Mouse (Mus musculus) kidney, adult 2 months (tissue): ENCODE results near the gene Xntrpc. TPM values are rescaled to one million over a fixed set of nuclear protein-coding genes. Genes with fewer than 3 reads are reported as not detected.
A peak's percentile ranks its signal among the peaks of the same experiment; 100 is the strongest.

Experiments
- DNase-seq: peaks from one replicate; pipeline ENCODE4 v3.0.0; 2021
- H3K27ac ChIP-seq: fragments of 200-500 bp; 2 replicates; pipeline ENCODE4 v1.5.1; 2012; ENCODE audit warnings: low read depth, low read length, control low read depth, inconsistent platforms; ENCODE audit not compliant: insufficient read depth
- H3K27me3 ChIP-seq: fragments of 200-500 bp; replicated peaks from 2 replicates; pipeline ENCODE4 v1.6.1; 2012; ENCODE audit warnings: mild to moderate bottlenecking, moderate library complexity, low read length, inconsistent platforms; ENCODE audit not compliant: control insufficient read depth, insufficient read depth
- H3K36me3 ChIP-seq: fragments of 200-500 bp; 2 replicates; pipeline ENCODE4 v1.6.1; 2012; ENCODE audit warnings: mild to moderate bottlenecking, moderate library complexity, low read length, inconsistent platforms; ENCODE audit not compliant: control insufficient read depth, insufficient read depth
- H3K4me1 ChIP-seq: fragments of 200-500 bp; 2 replicates; pipeline ENCODE4 v1.6.1; 2011; ENCODE audit warnings: low read length; ENCODE audit not compliant: control insufficient read depth, insufficient read depth
- H3K4me3 ChIP-seq: fragments of 200-500 bp; 2 replicates; pipeline ENCODE4 v1.5.1; 2011; ENCODE audit warnings: mild to moderate bottlenecking, low read depth, low read length, control low read depth; ENCODE audit not compliant: insufficient read depth
- CTCF ChIP-seq: fragments of 200-500 bp; conservative IDR thresholded peaks from 2 replicates; pipeline ENCODE4 v1.5.1; 2011; ENCODE audit warnings: low read depth, mild to moderate bottlenecking, control low read depth, low read length, moderate library complexity, mixed read lengths; ENCODE audit not compliant: insufficient read depth, insufficient read length
- POLR2A ChIP-seq: fragments of 200-500 bp; IDR thresholded peaks from one replicate; pipeline ENCODE4 v1.6.1; 2011; ENCODE audit warnings: low read depth, low read length, control low read depth
- WGBS: fragments of 180-500 bp; shearing (Covaris S2); methylation state at CpG from one replicate; pipeline ENCODE4 v1.1.7; 2018; 5-methylcytosine and 5-hydroxymethylcytosine counted together
- polyA plus RNA-seq: library from polyadenylated mRNA; depleted of rRNA; stranded (reverse); fragments of >200 nt; gene quantifications from 2 replicates; pipeline ENCODE4 v1.2.3, GENCODE M21; 2012; rRNA removed

The Xntrpc gene
- polyA plus RNA-seq, 1 experiment, result 1.8 TPM

- H3K27ac ChIP-seq, result no peak overlapping the region
- TF ChIP-seq CTCF (no peak), POLR2A (no peak)
- DNase-seq, result no peak
- WGBS, result 81% methylated on average over 4 of the region's 4 CpGs
- H3K4me1 ChIP-seq, result no peaks in the 10 kb centered on the region
- H3K36me3 ChIP-seq, result no peaks in the 10 kb centered on the region
- no peak overlapping the region for H3K4me3 ChIP-seq
- H3K27me3 ChIP-seq, result no peaks in the 10 kb centered on the region
These were observed 44.2 kb downstream of the Xntrpc start for GRCm38 (mm10) chr7:102109746-102110145.

DNA sequence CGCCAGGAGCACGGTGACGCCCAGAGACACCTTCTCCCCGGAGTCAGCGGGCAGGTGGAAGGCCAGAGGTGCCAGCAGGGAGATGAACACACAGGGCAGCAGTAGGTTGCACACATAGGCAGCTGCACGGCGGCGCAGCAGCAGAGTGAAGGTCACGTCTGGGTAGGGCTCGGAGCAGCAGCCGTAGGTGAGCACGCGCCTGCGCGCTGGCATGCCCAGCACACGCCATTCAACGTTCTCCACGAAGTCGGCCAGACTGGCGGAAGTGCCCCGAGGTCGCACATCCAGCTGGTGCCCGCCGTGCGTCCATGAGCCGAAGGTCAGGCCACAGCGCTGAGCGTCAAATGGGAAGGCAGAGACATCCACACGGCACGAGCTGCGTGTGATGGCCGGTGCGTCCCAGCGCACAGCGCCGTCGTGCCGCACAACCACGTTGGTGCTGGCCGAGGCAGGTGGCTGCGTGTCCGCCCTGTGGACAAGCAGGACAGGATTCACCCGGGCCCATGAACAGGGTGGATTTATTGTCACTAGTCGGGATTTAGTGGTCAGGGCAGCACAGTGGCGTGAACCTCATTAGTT is 47.7 kb downstream of the Xntrpc start:
- Histone ChIP-seq H3K36me3 (no peaks in the 10 kb centered on the region), H3K4me3 (no peak overlapping the region), H3K27me3 (no peaks in the 10 kb centered on the region), H3K4me1 (no peaks in the 10 kb centered on the region), H3K27ac (no peak overlapping the region)
- WGBS, result 87% methylated on average over 45 of the region's 45 CpGs
- TF ChIP-seq CTCF (no peak), POLR2A (no peak)
- no peak for DNase-seq

DNA sequence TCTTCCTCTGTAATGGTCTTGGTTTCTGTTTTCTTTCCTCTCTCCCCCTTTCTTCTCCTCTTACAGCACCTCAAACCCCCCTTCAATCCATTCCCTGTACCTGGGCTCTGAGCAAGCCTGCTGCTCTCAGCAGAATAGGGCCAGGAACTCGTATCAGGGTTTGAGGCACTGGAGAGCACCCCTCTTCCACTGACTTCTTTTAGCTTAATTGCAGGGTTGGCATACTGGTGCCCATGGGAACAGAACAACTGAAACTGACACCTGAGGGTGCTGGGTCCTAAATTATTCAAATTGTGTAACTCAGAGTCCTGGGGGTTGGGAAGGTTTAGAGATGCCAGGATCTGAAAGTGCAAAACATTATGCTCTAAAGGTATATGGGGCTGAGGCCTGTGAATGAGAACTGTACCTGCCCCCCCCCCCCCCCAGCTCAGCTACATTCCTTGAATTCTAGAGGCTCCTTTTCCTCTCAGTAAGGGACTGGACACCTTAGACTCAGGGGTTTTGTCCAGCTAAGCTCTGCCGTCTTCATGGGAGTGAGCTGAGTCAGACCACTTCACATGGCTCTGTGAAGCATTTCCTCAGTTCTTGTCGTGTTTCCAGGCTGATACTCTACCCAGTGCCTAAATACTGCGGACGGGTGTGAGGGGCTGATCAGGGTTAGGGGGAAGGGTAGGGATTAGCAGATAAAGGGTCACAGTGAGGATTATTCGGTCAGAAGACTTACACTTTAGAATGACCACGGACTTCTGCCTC is 51.2 kb downstream of the Xntrpc start, which contains the start of gene Chrna10:
Gene Chrna10 (minus strand): TSS at position 250 of the 753 bp plus-strand sequence.
- Histone ChIP-seq H3K27ac (no peak within 1 kb of the TSS), H3K4me1 (no peaks in the 10 kb centered on the region), H3K36me3 (0 out of 2 replicates have a peak, but pooled peaks cover 3% of the 10 kb centered on the region), H3K27me3 (no peaks in the 10 kb centered on the region), H3K4me3 (no peak within 1 kb of the TSS)
- no peak for DNase-seq
- 46% methylated on average over 7 of the region's 7 CpGs for WGBS
- TF ChIP-seq POLR2A, result no peak
- no peak for TF ChIP-seq CTCF

- TF ChIP-seq POLR2A (no peak), CTCF (no peak)
- no peaks in the 10 kb centered on the region for H3K27me3 ChIP-seq
- H3K36me3 ChIP-seq, result peaks cover 3% of the 10 kb centered on the region; the same call in 1 of the 2 replicates
- H3K4me1 ChIP-seq, result no peaks in the 10 kb centered on the region
- H3K27ac ChIP-seq, result no peak overlapping the region
- 57% methylated on average over 6 of the region's 6 CpGs for WGBS
- H3K4me3 ChIP-seq, result no peak overlapping the region
- DNase-seq, result no peak
These were observed 51.9 kb downstream of the Xntrpc start for GRCm38 (mm10) chr7:102117382-102117781.

GRCm38 (mm10) chr7:102120326-102120725 is 54.8 kb downstream of the Xntrpc start:
- Histone ChIP-seq H3K36me3 (peaks cover 8% of the 10 kb centered on the region), H3K27ac (no peak overlapping the region), H3K4me1 (no peaks in the 10 kb centered on the region), H3K27me3 (no peaks in the 10 kb centered on the region), H3K4me3 (no peak overlapping the region)
- DNase-seq, result no peak
- TF ChIP-seq POLR2A (no peak), CTCF (no peak)
- WGBS, result 93% methylated on average over 10 of the region's 10 CpGs

DNA sequence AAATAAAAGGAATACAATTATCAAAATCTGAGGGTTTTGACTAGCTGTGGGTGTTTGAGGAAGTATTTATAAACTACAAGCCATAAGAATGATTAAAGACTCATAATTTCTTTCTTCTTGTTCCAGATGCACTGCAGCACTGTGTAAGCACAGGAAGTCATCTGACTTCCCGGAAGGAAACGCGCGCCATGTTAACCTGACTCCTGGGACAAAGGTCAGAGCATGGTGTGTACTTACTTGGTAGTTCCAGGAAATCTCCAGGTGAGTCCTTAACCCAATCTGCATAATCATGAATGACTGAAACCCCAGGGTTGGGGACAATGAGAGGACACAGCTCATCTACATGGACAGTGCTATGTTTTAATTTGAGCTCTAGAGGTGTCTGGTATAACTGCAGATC is 66.9 kb downstream of the Xntrpc start:
- Histone ChIP-seq H3K27me3 (no peaks in the 10 kb centered on the region), H3K4me1 (no peaks in the 10 kb centered on the region), H3K27ac (no peak overlapping the region), H3K4me3 (no peak overlapping the region), H3K36me3 (peaks cover 20% of the 10 kb centered on the region)
- peak; percentile 68 for DNase-seq
- TF ChIP-seq POLR2A (no peak), CTCF (no peak)
- 55% methylated on average over 4 of the region's 4 CpGs for WGBS

GRCm38 (mm10) chr7:102137464-102137863 is 72.0 kb downstream of the Xntrpc start:
- 88% methylated on average over 1 of the region's 1 CpGs for WGBS
- peak; percentile 62 for TF ChIP-seq CTCF
- TF ChIP-seq POLR2A, result no peak

GRCm38 (mm10) chr7:102137898-102138297 is 72.4 kb downstream of the Xntrpc start:
- no peaks in the 10 kb centered on the region for H3K4me1 ChIP-seq
- 96% methylated on average over 5 of the region's 5 CpGs for WGBS
- H3K27me3 ChIP-seq, result no peaks in the 10 kb centered on the region
- H3K4me3 ChIP-seq, result no peak overlapping the region
- DNase-seq, result no peak
- H3K36me3 ChIP-seq, result peaks cover 6% of the 10 kb centered on the region; the same call in 1 of the 2 replicates
- TF ChIP-seq CTCF (no peak), POLR2A (no peak)
- no peak overlapping the region for H3K27ac ChIP-seq

More at GRCm38 (mm10) chr7:102137464-102137863, 72.0 kb downstream of the Xntrpc start:
- H3K27me3 ChIP-seq, result no peaks in the 10 kb centered on the region
- peak; percentile 38 for DNase-seq
- H3K36me3 ChIP-seq, result peaks cover 8% of the 10 kb centered on the region; the same call in 1 of the 2 replicates
- no peak overlapping the region for H3K4me3 ChIP-seq
- no peaks in the 10 kb centered on the region for H3K4me1 ChIP-seq
- no peak overlapping the region for H3K27ac ChIP-seq

Other genes with a start within 250 kb of the Xntrpc start
- gene Phox2a, start 247.4 kb upstream of the Xntrpc start, polyA plus RNA-seq, result 0.20 TPM in 1 of 2 replicates, not detected in the other
- 62.1 and 81.3 TPM in 2 replicates for gene Inppl1, start 227.5 kb upstream of the Xntrpc start, polyA plus RNA-seq
- 11.2 and 11.7 TPM in 2 replicates for gene Folr2, start 208.5 kb upstream of the Xntrpc start, polyA plus RNA-seq
- gene Anapc15, start 202.0 kb upstream of the Xntrpc start, polyA plus RNA-seq, result 40.2 and 42.6 TPM in 2 replicates
- 942 and 1,044 TPM in 2 replicates for gene Folr1, start 194.9 kb upstream of the Xntrpc start, polyA plus RNA-seq
- gene Lamtor1, start 159.8 kb upstream of the Xntrpc start, polyA plus RNA-seq, result 255 and 267 TPM in 2 replicates
- gene Tomt, start 159.4 kb upstream of the Xntrpc start, polyA plus RNA-seq, result 0.09 and 0.14 TPM in 2 replicates
- gene Lrrc51, start 131.8 kb upstream of the Xntrpc start, polyA plus RNA-seq, result 19.6 and 21.6 TPM in 2 replicates
- gene Numa1, start 131.6 kb upstream of the Xntrpc start, polyA plus RNA-seq, result 71.8 and 77.5 TPM in 2 replicates
- 18.9 and 22.9 TPM in 2 replicates for gene Il18bp, start 47.0 kb upstream of the Xntrpc start, polyA plus RNA-seq
- gene Rnf121, start 244 bp upstream of the Xntrpc start, polyA plus RNA-seq, result 42.7 and 43.8 TPM in 2 replicates
- gene Xndc1, start 202 bp upstream of the Xntrpc start, polyA plus RNA-seq, result 12.3 and 13.2 TPM in 2 replicates
- not detected in 2 replicates for gene Trpc2, start 17.4 kb downstream of the Xntrpc start, polyA plus RNA-seq
- gene Art1, start 36.0 kb downstream of the Xntrpc start, polyA plus RNA-seq, result 0.08 and 3.8 TPM in 2 replicates
- gene Art5, start 43.8 kb downstream of the Xntrpc start, polyA plus RNA-seq, result 0.15 and 0.33 TPM in 2 replicates
- gene Chrna10, start 51.1 kb downstream of the Xntrpc start, polyA plus RNA-seq, result 0.03 TPM in 1 of 2 replicates, not detected in the other
- gene Nup98, start 144.5 kb downstream of the Xntrpc start, polyA plus RNA-seq, result 13.0 and 13.3 TPM in 2 replicates
- gene Pgap2, start 144.5 kb downstream of the Xntrpc start, polyA plus RNA-seq, result 50.8 and 65.9 TPM in 2 replicates
- 39.2 and 52.3 TPM in 2 replicates for gene Rhog, start 190.3 kb downstream of the Xntrpc start, polyA plus RNA-seq
- 33.6 and 37.0 TPM in 2 replicates for gene Stim1, start 202.1 kb downstream of the Xntrpc start, polyA plus RNA-seq